Mouse (Mus musculus): ENCODE measurements around the gene Dnal4.

The Dnal4 gene

GRCm38 (mm10) chr15:79805246-79805645, 27.6 kb upstream of the Dnal4 start:
- ChIA-PET POLR2A (interaction anchor here in 3 of 4 experiments (0.8 to 3.5 kb wide), 27 partner anchors 9 to 450 kb away, joined by 3 to 26 read pairs (median 4); partner anchors contain the start of gene Atf4 (in 1 of the 3)), CTCF (interaction anchor here in 2 of 4 experiments (0.5 to 1.4 kb wide), 9 partner anchors 13 to 285 kb away, joined by 3 to 7 read pairs (median 3); no protein-coding TSS in a partner anchor)

- CTCF ChIA-PET, result interaction anchor here (0.5 to 1.8 kb wide), 13 partner anchors 10 to 822 kb away, joined by 3 to 10 read pairs (median 4); no protein-coding TSS in a partner anchor
- POLR2A ChIA-PET, result interaction anchor here (0.6 to 3.5 kb wide), 47 partner anchors 9 to 454 kb away, joined by 3 to 26 read pairs (median 4); partner anchors contain the start of genes Atf4 (in 1 of the 4), Cby1 (in 1 of the 4), Dnal4 (in 1 of the 4) and Fam227a (in 1 of the 4)
Measured at GRCm38 (mm10) chr15:79804352-79805071, 26.9 kb upstream of the Dnal4 start, which contains the start of gene Nptxr. TSS of gene Nptxr (minus strand) at chr15:79804766.

- CTCF ChIA-PET, result interaction anchor here (0.7 to 1.8 kb wide), 12 partner anchors 10 to 231 kb away, joined by 3 to 10 read pairs (median 5); no protein-coding TSS in a partner anchor
- POLR2A ChIA-PET, result interaction anchor here (0.6 to 3.5 kb wide), 39 partner anchors 9 to 454 kb away, joined by 3 to 26 read pairs (median 3); partner anchors contain the start of genes Cby1 (in 1 of the 4), Dnal4 (in 1 of the 4), Fam227a (in 1 of the 4) and Rpl3 (in 1 of the 4)
Measured at GRCm38 (mm10) chr15:79803533-79804351, 26.1 kb upstream of the Dnal4 start.

GRCm38 (mm10) chr15:79802304-79802703, 24.7 kb upstream of the Dnal4 start:
- CTCF ChIA-PET, result interaction anchor here in 1 of 4 experiments (1.7 kb wide), 1 partner anchor 54 kb away, joined by 6 read pairs; no protein-coding TSS in a partner anchor
- POLR2A ChIA-PET, result interaction anchor here in 2 of 4 experiments (1.1 to 3.5 kb wide), 4 partner anchors 8 to 90 kb away, joined by 3 to 26 read pairs (median 10); no protein-coding TSS in a partner anchor

GRCm38 (mm10) chr15:79801646-79802045, 24.0 kb upstream of the Dnal4 start:
- CTCF ChIA-PET, result no interaction called here
- POLR2A ChIA-PET, result interaction anchor here in 1 of 4 experiments (1.1 kb wide), 1 partner anchor 68 kb away, joined by 4 read pairs; no protein-coding TSS in a partner anchor

- ChIA-PET CTCF (no interaction called here), POLR2A (no interaction called here)
Measured at GRCm38 (mm10) chr15:79800701-79801100, 23.1 kb upstream of the Dnal4 start.

- ChIA-PET CTCF (interaction anchor here in 1 of 4 experiments (0.8 to 1.0 kb wide), 2 partner anchors 9 to 51 kb away, joined by 3 read pairs; no protein-coding TSS in a partner anchor), POLR2A (interaction anchor here in 2 of 4 experiments (0.9 to 1.8 kb wide), 5 partner anchors 10 to 80 kb away, joined by 3 to 4 read pairs (median 4); no protein-coding TSS in a partner anchor)
Measured at GRCm38 (mm10) chr15:79798591-79798990, 20.9 kb upstream of the Dnal4 start.

- POLR2A ChIA-PET, result interaction anchor here in 2 of 4 experiments (0.5 to 1.8 kb wide), 6 partner anchors 10 to 587 kb away, joined by 3 to 4 read pairs (median 4); partner anchors contain the start of gene Cbx7 (in 1 of the 2)
Measured at GRCm38 (mm10) chr15:79797680-79798079, 20.0 kb upstream of the Dnal4 start.

GRCm38 (mm10) chr15:79797096-79797495, 19.4 kb upstream of the Dnal4 start:
- CTCF ChIA-PET, result no interaction called here
- POLR2A ChIA-PET, result interaction anchor here in 3 of 4 experiments (0.5 to 1.8 kb wide), 4 partner anchors 81 to 587 kb away, joined by 3 to 4 read pairs (median 4); partner anchors contain the start of gene Cbx7 (in 1 of the 3)

More at GRCm38 (mm10) chr15:79797680-79798079, 20.0 kb upstream of the Dnal4 start:
- CTCF ChIA-PET, result interaction anchor here in 2 of 4 experiments (0.5 to 1.0 kb wide), 3 partner anchors 50 to 1375 kb away, joined by 3 to 10 read pairs (median 3); no protein-coding TSS in a partner anchor

GRCm38 (mm10) chr15:79796256-79796655, 18.6 kb upstream of the Dnal4 start:
- POLR2A ChIA-PET, result interaction anchor here in 3 of 4 experiments (0.5 to 4.3 kb wide), 5 partner anchors 8 to 202 kb away, joined by 3 to 26 read pairs (median 4); partner anchors contain the start of gene Nptxr (in 1 of the 3)
- CTCF ChIA-PET, result interaction anchor here in 1 of 4 experiments (0.6 kb wide), 1 partner anchor 12 kb away, joined by 3 read pairs; no protein-coding TSS in a partner anchor

- POLR2A ChIA-PET, result interaction anchor here in 3 of 4 experiments (0.5 to 4.3 kb wide), 27 partner anchors 9 to 287 kb away, joined by 3 to 26 read pairs (median 3); partner anchors contain the start of genes Nptxr (in 2 of the 3), Cbx7 (in 1 of the 3), Cby1 (in 1 of the 3) and Ddx17 (in 1 of the 3)
Measured at GRCm38 (mm10) chr15:79794173-79794572, 16.5 kb upstream of the Dnal4 start.

GRCm38 (mm10) chr15:79793076-79793475, 15.4 kb upstream of the Dnal4 start:
- POLR2A ChIA-PET, result interaction anchor here in 3 of 4 experiments (0.7 to 4.3 kb wide), 27 partner anchors 9 to 464 kb away, joined by 3 to 26 read pairs (median 5); partner anchors contain the start of genes Nptxr (in 2 of the 3), Cbx7 (in 1 of the 3), Gtpbp1 (in 1 of the 3) and Josd1 (in 1 of the 3)
- CTCF ChIA-PET, result interaction anchor here in 2 of 4 experiments (0.9 to 3.6 kb wide), 11 partner anchors 11 to 212 kb away, joined by 3 to 11 read pairs (median 5); partner anchors contain the start of genes Cbx6 (in 1 of the 2), Cby1 (in 1 of the 2), Fam227a (in 1 of the 2) and Npcd (in 1 of the 2)

More at GRCm38 (mm10) chr15:79794173-79794572, 16.5 kb upstream of the Dnal4 start:
- CTCF ChIA-PET, result interaction anchor here in 3 of 4 experiments (0.6 to 3.6 kb wide), 13 partner anchors 9 to 80 kb away, joined by 3 to 11 read pairs (median 4); no protein-coding TSS in a partner anchor

- CTCF ChIA-PET, result interaction anchor here (0.5 to 3.6 kb wide), 25 partner anchors 8 to 315 kb away, joined by 3 to 11 read pairs (median 4); partner anchors contain the start of genes Cbx6 (in 1 of the 4), Cby1 (in 1 of the 4), Fam227a (in 1 of the 4) and Npcd (in 1 of the 4)
- POLR2A ChIA-PET, result interaction anchor here (0.5 to 4.3 kb wide), 51 partner anchors 9 to 805 kb away, joined by 3 to 26 read pairs (median 4); partner anchors contain the start of genes Nptxr (in 2 of the 4), Atf4 (in 1 of the 4), Cbx7 (in 1 of the 4) and Cby1 (in 1 of the 4)
Measured at GRCm38 (mm10) chr15:79792455-79792854, 14.8 kb upstream of the Dnal4 start.

- POLR2A ChIA-PET, result interaction anchor here (0.5 to 2.4 kb wide), 16 partner anchors 12 to 292 kb away, joined by 3 to 15 read pairs (median 4); partner anchors contain the start of genes Cby1 (in 1 of the 4), Fam227a (in 1 of the 4), Gtpbp1 (in 1 of the 4) and Nptxr (in 1 of the 4)
- CTCF ChIA-PET, result interaction anchor here in 2 of 4 experiments (1.1 to 3.6 kb wide), 8 partner anchors 17 to 133 kb away, joined by 4 to 11 read pairs (median 7); partner anchors contain the start of genes Cby1 (in 1 of the 2) and Fam227a (in 1 of the 2)
Measured at GRCm38 (mm10) chr15:79791502-79791901, 13.9 kb upstream of the Dnal4 start.

- ChIA-PET POLR2A (interaction anchor here in 2 of 4 experiments (0.7 to 2.4 kb wide), 4 partner anchors 12 to 140 kb away, joined by 3 to 15 read pairs (median 4); partner anchors contain the start of gene Nptxr (in 1 of the 2)), CTCF (interaction anchor here in 3 of 4 experiments (0.8 to 3.6 kb wide), 4 partner anchors 38 to 43 kb away, joined by 3 to 11 read pairs (median 8); no protein-coding TSS in a partner anchor)
Measured at GRCm38 (mm10) chr15:79790905-79791304, 13.3 kb upstream of the Dnal4 start.

GRCm38 (mm10) chr15:79790111-79790510, 12.5 kb upstream of the Dnal4 start:
- ChIA-PET POLR2A (interaction anchor here in 1 of 4 experiments (0.6 kb wide), 1 partner anchor 226 kb away, joined by 15 read pairs; no protein-coding TSS in a partner anchor), CTCF (interaction anchor here in 2 of 4 experiments (0.8 to 1.0 kb wide), 2 partner anchors 37 kb away, joined by 3 read pairs; no protein-coding TSS in a partner anchor)

All from embryonic stem cell, embryonic (primary cell).